Mouse (Mus musculus) cerebellum, postnatal 14 days (tissue): Measurements from ENCODE around the gene Mgst3.
A peak's percentile ranks its signal among the peaks of the same experiment; 100 is the strongest.

Experiments
- DNase-seq, 2 experiments: peaks; one replicate each; pipeline ENCODE4 v3.0.0; 2021; ENCODE audit warnings: mixed read lengths in 2 of 2

The Mgst3 gene

DNA sequence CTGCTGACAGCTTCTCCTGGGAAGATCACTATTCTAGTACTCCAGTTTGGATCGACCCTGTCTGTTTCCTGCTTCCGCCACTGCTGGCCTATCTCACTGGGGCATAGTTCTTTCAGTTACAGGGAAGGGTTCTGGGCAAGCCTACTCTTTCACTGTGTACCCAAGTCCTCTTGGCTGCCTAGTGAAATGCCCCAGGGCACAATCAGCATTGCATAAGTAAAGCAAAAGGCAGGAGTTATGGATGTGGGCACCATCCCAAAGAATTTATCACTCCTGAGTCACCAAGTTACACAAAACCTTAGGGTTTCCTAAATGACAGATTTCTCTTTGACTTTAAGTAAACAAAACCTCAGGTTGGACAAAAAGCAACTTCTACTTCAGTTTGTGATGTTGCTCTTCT is 6.3 kb downstream of the Mgst3 start:
- DNase-seq = no peak

DNA sequence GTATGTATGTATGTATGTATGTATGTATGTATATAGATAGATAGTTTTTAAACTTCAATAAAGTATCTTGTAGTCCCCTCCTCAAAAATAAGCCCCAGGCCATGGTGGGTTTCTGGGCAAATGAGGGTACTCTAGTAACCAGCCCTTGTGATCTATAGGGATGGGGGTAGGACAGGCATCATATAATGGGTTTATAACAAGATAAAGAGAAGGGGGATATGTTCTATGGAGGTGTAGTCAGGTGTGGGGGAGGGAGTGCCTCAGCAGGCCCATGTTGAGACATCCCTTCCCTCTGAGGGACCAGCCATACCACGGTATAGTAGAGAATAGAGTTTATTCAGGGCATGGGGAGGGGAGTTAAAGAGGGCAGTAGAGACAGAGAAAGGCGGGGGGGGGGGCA is 7.2 kb downstream of the Mgst3 start:
- DNase-seq = no peak

DNA sequence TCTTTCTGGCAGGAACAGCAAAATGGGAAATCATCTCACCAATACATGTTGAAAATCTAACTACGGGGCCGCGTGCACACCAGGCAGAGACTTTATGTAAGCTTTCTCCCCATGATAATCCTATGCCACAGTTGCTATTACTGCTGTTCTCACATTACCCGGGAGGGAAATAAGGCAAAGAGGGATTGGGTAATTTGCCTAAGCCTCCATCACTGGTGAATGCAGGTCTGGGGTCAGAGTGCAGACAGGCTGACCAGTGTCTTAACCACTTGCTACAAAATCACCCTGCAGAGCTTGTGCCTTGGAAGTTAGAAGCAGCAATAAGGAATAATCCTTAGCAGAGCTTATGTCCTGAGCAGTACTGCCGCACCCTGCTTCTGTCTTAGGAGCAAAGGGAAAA is 8.0 kb downstream of the Mgst3 start:
- no peak for DNase-seq

DNA sequence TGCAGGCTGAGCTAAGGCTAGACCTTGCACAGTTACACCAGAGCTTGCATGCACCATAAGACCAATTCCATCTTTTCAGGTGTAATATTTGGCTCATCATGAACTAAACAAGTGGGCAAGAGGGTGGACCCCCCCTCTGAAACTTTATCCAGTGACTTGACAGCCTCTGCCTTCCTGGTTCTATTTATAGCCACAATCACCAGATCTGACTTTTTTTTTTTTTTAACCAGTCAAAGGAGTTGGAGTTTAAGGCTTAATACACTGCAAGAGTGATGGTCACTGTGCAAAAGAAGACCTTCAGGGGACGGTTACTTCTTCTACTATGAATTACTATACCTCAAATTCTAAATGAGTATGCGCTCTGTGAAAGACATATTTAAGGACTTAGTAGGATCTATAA is 8.4 kb downstream of the Mgst3 start:
- DNase-seq = no peak

DNA sequence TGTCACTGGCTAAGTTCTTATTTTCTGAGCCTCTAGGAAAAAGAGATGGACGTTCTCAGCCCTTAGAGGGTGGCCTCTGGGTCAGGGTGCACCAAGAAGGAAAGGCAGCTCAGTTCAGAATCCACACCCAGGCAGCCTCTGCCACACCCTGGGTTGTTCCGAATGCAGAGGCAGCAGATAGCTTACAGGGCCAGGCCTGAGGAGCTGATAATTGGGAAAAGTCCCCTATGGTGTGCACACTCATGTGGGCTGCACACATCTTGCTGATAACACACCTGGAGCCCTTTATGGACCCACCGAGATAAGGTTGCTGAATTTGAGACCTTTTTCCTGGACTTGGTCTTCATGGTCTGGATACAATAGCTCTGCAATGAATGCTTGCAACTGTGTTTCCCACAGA is 9.5 kb downstream of the Mgst3 start:
- no peak for DNase-seq

DNA sequence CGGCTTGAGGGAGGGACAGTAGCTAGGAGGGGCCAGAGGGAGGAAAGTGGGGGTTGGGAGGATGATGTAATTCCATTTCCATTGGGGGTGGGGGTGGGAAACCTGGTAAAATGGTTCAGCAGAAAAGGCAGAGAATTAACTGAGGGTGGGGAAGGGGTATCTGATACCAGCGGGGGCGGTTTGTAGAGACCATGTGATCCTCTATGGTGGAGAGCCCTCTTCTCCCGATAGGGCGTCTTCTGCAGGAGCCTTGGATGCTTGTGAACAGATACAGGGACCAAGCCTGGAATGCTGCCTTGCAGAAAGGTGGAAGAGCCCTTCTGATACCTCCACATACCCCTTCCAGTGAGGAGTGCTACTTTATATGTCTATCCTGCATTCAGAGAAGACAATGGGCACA is 10.5 kb downstream of the Mgst3 start:
- DNase-seq = no peak

DNA sequence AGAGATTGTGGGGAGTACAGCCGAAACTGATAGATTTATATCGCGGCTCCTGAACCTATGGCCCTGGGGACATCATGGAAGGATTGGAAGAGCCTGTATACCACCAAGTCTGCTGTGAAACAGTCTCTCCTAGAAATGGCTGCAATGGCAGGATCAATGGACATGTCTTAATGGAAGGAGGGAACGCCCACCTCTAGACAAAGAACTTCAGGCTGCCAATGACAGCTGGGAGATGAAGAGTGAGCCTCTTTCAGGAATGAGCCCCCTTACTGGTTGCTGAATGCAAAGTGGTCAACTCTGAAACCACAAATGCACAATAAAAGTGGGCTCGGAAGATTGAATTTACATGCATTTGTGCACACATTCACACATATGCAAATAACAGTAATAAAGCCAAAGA is 10.9 kb downstream of the Mgst3 start:
- DNase-seq = no peak

DNA sequence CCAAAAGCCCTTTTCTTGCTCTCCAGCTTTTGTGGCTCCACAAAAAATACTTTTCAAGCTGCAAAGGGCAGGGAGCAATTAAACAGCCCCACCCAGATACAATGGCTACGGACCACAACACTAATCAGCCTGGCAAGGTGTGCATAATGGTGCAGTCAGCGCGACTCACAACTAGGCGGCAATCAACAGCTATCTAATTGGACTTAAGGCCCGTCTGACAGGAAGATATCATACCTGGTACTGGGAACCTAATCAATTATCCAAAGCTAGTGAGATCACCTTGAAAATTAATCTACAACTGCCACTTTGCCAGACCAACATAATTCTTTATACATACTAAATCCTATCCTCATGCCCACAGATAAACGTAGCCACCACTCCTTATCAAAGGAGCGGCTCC is 11.3 kb downstream of the Mgst3 start:
- DNase-seq = no peak

DNA sequence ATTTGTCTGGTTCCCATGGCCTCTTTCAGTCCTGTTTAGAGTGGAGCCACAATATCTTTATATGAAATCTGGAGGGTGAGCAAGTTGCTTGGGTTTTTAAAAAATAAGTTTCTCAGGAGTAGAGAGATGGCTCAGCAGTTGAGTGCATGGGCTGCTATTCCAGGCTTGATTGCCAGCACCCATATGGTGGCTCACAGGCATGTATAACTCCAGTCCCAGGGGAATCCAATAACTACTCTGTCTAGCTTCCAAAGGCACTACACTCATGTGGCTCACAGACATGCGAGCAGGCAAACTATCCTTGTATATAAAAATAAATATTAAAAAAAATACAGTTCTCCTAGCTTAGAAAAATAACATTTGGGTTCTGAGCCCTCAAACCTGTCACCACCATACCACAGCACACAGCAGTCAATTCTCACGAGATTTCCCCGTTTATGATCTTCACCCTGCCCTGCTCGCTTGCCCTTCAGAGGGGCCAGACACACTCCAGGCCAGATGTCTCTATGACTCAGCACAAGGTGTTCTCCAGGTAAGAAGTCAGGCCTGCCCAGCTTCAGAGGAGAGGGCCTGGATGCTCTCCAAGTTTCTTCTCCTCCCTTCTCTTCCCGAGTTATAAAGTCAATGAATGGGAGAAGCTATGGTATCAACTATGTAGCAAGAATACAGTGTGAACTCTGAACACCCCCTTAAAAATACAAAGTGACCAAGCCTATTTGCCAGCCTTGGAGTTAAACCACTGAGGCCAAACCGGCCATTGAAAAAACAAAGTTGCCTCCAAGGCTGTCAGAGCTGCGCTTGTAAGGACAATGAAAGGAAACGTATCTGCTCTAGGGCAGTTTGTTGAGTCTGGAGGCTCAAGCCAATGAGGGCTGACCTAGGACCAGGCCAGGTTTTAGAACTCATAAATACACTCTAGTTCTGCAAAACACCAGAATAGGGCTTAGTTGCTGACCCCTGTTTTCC is 12.3 kb downstream of the Mgst3 start:
- no peak for DNase-seq

DNA sequence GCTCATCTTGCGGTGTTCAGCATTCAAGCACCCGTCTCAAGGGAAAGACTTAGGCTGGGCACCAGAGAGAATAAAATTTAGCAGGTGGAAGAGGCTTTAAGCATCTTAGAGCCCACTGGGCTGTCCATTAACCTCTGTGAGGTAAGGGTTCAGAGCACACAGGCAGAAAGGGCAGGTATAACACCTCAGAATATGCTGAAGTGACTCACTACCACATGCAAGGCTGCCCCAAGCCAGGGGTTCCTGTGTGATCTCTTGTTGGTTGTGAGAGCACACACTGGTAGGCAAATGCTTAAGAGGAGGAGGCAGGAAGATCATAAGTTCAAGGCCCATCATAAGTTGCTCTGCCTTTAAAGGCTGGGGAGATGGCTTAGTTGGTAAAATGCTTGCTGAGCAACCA is 13.4 kb downstream of the Mgst3 start:
- DNase-seq = no peak

DNA sequence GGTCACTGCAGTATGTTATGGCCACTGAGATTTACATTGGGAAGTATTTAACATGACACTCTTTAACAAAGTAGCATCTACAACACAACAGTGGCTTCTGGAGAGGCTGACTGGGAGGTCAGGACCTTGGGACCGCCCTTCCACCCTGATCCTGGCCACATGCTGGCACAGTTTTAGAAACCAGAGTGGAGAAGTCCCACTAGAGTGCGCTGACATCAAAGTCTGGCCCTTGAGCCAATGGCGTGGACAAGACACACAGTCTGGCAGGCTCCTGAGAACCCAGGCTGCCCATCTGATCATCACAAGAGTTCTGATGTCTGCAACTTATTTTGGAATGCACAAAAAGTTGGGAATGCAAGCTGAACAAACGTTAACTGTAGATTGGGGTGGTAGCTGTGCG is 13.9 kb downstream of the Mgst3 start:
- no peak for DNase-seq

DNA sequence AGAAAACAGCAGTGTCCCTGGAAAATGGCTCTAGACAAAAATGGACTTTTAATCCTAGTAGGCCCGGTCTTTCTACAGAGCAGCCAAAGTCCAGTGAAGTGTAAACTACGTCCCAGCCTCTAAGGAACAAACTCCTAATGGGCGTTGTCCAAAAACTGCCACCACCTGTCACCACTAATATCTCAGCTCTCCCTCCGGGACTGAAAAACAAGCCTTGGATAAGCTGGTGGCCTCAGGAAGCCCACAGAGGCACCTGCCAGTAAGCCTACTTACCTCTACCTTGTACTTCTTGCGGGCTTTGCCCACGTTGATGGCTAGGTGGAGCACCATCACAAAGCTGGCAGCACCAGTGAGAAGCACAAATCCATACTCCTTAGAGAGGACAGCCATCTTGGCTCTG is 15.6 kb downstream of the Mgst3 start:
- no peak for DNase-seq

DNA sequence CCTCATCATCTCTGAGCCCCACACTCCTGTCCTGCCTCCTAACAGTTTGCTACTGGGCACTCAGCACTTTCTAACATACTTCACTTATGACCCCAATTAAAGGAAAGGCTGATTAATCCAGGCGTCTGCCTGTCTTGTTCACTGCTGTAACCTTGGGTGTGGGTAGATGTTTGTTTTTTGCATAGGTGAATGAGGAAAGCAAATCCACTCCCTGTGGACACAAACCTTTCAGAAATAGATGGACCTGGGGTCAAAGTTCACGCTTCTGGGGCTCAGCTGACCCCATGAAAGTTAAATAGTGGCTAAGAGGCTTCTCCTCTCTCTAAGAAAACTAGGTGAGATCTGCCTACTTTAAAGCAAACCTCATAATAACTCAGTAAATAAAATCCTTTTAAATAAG is 18.7 kb downstream of the Mgst3 start:
- DNase-seq = no peak

DNA sequence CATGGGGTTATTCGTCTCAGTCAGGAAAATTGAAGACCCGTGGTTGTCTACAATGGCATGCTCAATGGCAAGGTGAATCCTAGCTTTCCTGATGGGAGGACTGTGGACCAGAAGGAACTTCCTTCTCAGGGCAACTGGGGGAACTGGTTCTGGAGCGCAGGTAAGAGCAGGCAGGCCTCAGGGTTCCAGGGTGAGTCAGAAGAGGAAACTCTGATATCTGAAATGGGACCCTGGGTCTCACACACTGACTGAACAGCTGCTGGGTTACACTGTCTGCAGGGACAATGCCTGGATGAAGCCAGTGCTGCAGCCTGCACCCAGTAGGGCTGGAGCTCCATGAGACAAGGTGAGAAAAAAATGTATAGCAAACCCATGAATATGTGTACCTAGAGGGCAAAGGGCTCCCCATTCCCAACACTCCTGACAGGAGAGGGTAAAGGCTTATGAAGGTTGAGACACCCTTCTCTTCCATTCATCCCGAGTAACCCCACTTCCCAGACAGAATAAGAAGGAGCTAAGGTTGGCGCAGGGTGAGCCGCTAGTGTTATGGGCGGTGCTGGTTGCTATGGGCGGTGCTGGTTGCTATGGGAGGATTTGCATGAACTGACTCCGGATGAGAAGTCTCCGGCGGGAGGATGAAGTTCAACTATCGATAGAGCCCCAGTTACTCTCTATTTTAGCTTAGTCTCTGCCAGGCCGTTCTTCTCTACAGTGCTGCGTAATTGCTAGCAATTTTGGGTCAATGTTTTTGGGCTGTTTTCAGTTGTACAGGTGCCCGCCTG is 19.4 kb downstream of the Mgst3 start:
- DNase-seq = no peak

DNA sequence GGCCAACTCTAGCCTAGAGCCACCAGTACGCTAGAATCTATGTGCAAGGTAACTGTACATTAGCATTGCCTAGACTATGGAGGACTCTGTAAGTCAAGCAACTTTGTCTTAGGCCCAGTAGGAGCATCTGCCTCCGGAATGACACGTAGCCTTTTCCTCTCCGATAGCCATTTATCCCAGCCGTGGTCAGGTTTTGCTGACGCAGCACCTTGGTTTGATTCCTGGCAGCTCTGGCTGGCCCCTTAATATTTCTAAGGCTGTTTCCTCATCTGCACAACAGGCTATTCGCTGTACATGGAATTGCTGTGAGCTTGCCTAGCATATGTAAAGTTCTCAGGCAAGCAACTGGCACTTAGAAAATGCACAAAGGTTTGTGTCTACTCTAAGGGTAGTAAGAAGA is 20.9 kb downstream of the Mgst3 start:
- no peak for DNase-seq

DNA sequence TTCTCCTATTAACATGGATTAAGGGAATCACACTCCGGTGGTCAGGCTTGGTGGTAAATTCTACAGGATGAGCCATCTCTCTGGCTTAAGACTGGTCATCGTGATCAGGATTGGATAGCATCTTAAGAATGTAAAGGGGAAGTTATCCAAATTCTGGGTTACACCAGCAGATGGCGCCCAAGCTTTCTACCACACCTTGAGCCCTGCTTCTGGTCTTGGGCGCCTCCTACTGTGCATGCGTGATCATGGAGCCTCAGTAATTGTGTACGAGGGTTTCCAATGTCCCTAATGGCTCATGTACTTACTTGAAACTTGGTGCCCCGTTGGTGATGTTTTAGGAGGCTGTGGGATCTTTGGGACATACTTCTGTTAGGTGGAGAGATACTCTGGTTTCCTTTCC is 23.7 kb downstream of the Mgst3 start:
- DNase-seq = peak; percentile 86 to 93

DNA sequence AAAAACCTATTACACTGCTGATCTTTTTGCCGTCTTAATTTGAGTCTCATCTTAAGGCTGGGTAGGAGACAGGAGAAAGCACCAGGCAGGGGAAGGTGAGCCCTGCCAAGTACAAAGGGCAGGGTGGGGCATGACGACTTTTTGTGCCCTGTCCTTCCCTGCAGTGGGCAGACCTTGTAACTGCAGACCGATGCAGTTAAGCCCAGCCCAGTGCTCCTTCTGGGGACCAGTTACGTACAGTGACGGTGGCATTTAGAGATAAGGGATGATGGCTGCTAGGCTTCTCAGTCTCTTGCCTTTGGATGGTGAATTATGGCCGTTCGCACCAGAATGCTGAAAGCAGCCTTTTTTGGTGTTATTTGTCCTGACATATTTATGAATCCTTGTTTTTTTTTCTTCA is 25.1 kb downstream of the Mgst3 start:
- no peak for DNase-seq

DNA sequence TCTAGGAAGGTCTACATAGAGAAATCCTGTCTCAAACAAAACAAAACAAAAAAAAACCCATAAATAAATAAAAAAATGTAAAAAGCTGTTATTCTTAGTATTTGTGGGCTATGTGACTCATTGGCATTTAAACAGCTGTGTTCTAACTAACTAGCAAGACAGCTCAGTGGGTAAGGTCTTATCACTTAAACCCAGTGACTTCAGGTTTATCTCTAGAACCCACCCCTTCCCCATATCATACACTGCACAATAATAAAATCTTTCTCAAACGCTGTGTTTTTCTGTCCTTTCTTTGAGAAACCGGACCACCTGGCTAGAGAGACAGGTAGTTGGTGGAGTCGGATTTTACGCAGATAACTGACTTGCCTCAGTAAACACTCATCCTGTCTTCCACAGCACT is 25.6 kb downstream of the Mgst3 start:
- no peak for DNase-seq

DNA sequence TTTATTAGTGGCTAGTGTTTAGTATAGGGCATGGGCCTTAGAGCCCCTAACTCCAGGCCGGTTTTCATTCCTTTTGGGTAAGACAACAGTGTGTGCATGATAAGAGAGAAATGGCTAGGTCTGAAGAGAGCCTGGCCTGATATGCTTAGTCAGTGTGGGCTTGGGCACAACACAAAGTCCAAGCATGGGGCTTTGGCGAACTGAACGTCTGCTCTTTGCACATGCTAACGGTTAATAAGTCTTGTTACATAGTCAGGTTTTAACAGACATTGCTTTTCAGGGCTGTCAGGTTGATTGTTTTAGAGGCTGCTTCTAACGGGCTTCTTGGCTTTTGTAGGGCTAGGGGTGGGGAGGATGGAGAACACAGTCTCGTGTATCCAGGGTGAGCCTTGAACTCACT is 27.0 kb downstream of the Mgst3 start:
- no peak for DNase-seq

DNA sequence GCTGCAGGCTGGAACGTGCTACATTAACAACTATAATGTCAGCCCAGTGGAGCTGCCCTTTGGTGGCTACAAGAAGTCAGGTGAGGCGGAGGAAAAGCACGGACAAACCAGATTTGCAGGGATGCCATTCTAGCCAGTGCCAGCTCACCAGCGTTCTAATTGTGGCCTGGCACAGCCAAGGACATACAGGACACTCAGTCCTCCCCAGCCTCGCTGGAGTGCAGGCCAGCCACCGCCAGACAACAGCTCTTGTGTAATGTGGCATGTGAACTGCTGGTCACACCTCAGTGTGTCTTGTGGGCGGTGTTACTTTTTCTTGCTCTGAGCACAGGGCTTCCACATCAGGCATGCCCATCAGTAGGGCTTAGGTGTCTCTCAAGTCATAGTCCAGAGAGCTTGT is 27.8 kb downstream of the Mgst3 start:
- DNase-seq = no peak

DNA sequence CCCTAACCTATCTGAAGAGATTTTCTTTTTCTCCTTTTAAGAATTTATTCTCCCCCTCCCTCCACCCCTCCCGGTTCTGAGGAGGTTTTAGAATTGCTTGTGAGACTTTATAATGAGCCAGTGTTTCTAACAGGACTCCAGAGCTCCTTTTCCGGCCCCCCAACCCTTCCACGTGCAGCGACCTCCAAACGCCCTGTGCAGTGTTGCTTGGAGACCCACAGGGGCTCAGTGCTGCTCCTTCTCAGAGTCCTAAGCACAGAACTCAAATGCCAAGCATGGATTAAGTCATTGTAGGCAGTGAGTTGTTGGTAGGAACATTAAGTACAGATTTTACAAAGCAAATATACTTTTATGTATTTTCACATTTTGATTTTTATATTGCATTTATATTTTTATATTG is 30.3 kb downstream of the Mgst3 start:
- DNase-seq = no peak

DNA sequence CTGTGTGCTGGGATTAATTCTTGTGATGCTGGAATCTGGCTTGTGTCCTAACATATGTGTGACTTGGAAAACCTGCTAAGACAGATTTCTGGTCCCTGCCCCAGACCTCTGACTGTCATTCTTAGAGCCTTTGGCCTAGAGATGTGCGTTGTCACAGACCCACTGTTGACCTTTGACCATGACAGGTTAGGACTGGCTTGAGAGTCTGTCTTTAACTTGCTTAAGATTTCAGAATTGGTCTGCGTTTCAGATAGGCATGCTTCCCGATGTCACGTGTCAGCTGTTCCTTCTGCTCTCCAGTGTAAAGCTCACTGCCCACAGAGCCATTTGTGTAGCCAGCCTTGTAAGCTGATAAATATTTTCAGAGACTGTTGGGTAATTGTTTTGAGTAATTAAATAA is 30.8 kb downstream of the Mgst3 start:
- no peak for DNase-seq

DNA sequence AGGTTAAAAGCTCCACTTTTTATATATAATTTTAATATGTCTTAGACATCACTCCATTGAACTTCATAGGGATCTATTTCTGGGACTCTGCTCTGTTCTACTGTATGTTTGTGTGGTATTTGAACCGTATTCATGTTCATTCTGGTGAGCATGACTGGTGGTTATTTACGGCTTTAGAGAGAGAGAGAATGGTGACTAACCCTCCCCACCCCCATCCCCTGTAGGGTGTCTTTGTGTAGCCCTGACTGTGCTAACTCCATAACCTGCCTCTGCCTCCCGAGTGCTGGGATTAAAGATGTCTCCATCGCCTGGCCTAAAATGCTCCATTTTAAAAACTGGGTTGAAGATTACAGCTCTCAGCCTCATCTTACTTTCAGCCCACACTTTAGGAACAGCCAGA is 33.4 kb downstream of the Mgst3 start:
- DNase-seq = no peak

DNA sequence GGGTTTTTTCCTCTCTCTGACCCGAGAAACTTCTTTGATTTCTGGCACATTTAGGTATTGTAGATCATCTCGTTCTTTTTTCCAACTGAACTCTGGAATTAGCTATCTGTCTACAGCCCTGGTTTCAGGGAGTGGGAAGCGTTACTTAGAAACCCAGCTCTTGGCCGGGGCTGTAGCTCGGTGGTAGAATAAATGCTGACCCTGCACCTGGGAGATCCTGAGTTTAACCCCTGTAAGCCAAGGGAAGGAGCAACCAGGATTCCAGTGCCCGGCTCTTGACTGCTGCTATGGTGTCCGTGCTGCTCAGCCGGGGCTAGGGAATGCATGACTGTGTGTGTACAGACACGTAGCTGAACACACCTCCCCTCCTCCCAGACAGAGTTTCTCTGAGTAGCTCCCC is 34.9 kb downstream of the Mgst3 start:
- no peak for DNase-seq
